Mouse (Mus musculus): ENCODE measurements around the gene Olfr1411.

DNA sequence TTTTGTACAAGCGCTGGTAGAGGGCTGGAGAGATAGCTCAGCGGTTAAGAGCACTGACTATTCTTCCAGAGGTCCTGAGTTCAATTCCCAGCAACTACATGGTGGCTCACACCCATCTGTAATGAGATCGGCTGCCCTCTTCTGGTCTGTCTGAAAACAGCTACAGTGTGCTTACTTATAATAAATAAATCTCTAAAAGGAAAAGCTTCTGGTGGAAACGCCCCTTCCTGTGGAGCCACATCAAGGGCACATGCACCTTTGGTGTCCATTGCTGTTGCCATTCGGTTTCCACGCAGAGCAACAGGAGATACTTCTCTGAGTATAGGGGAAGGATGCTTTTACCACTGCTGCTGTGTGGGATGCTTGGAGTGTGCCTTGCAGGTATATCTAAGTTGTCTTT lies 38.7 kb downstream of the Olfr1411 start:
- TF ChIP-seq POLR2A (IDR thresholded peaks at IDR 0.05; ENCODE audit: extremely low read depth, insufficient read depth, low read length) (no peak), CTCF (IDR thresholded peaks at IDR 0.05; ENCODE audit: extremely low read depth, insufficient read depth, low read length) (no peak)

Data from cortical plate, adult 2 months (tissue).